Mouse (Mus musculus): ENCODE measurements around the gene Qtrt2. TPM values are rescaled to one million over a fixed set of nuclear protein-coding genes. Genes with fewer than 3 reads are reported as not detected.

Gene Qtrt2
- polyA plus RNA-seq, 1 experiment from 2014 or later = 16.6 TPM

DNA sequence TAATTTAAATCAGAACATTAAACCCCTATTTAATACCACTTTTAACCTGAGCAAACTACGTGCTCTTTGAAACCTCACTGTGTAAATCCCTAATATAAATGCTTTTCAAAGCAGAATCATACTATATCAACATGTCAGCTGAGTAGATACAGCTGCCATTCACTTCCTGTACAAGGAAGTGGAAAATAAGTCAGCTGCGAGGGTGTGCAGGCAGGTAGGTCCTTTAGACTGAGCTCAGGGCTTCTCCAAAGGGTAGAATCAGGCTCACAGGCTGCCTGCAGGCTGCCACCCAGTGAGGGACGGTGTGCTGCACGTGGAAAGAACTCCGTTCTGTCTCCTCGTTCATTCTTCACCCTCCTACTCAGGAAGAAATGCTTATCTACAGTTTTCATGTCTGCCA is 28.3 kb upstream of the Qtrt2 start:
- 61% methylated on average over 6 of the region's 6 CpGs for whole genome bisulfite sequencing

DNA sequence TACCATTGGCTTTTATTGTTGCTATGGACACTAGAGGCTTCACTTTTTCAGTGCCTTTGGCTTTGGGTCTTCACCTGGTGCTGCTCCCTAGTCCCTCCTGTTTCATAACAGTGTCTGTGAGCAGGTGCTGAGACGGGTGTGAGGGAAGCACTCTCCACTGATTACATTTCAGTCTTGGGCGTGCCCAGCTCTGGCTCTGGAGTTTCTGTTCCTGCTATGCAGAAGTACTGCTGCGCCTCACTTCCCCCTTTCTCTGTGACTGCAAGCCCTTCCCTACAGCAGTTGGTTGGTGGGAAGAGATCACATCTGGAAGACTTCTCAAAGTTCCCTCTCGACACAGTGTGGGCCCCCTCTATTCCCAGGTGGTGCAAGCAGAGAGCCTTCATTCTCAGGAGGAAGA is 25.0 kb upstream of the Qtrt2 start:
- no peak overlapping the region for H3K4me3 ChIP-seq
- no peak overlapping the region for H3K9ac ChIP-seq
- no peaks in the 10 kb centered on the region for H3K27me3 ChIP-seq (replicated peaks)
- WGBS = 62% methylated on average over 4 of the region's 4 CpGs
- no peaks in the 10 kb centered on the region for H3K9me3 ChIP-seq (replicated peaks)
- no peaks in the 10 kb centered on the region for H3K4me1 ChIP-seq (replicated peaks)
- no peak overlapping the region for H3K4me2 ChIP-seq
- no peak overlapping the region for H3K27ac ChIP-seq (ENCODE audit: poor library complexity, severe bottlenecking)
- no peaks in the 10 kb centered on the region for H3K36me3 ChIP-seq
- no peak for ATAC-seq (ENCODE audit: insufficient number of reproducible peaks, low FRiP score)

More for the DNA sequence above, 28.3 kb upstream of the Qtrt2 start:
- no peak for ATAC-seq (ENCODE audit: insufficient number of reproducible peaks, low FRiP score)
- H3K4me1 ChIP-seq (replicated peaks) = no peaks in the 10 kb centered on the region
- H3K27ac ChIP-seq (ENCODE audit: poor library complexity, severe bottlenecking) = no peak overlapping the region
- H3K36me3 ChIP-seq = 0 out of 2 replicates have a peak, but pooled peaks cover 5% of the 10 kb centered on the region
- no peak overlapping the region for H3K4me3 ChIP-seq
- no peaks in the 10 kb centered on the region for H3K27me3 ChIP-seq (replicated peaks)
- no peaks in the 10 kb centered on the region for H3K9me3 ChIP-seq (replicated peaks)
- no peak overlapping the region for H3K4me2 ChIP-seq
- no peak overlapping the region for H3K9ac ChIP-seq

GRCm38 (mm10) chr16:43945869-43946268 is 19.3 kb upstream of the Qtrt2 start:
- no peak overlapping the region for H3K4me2 ChIP-seq
- H3K9me3 ChIP-seq (replicated peaks) = no peaks in the 10 kb centered on the region
- ATAC-seq (ENCODE audit: insufficient number of reproducible peaks, low FRiP score) = no peak
- H3K9ac ChIP-seq = no peak overlapping the region
- H3K4me1 ChIP-seq (replicated peaks) = no peaks in the 10 kb centered on the region
- H3K4me3 ChIP-seq = no peak overlapping the region
- no peaks in the 10 kb centered on the region for H3K27me3 ChIP-seq (replicated peaks)
- H3K36me3 ChIP-seq = no peaks in the 10 kb centered on the region
- H3K27ac ChIP-seq (ENCODE audit: poor library complexity, severe bottlenecking) = no peak overlapping the region
- WGBS = 73% methylated on average over 3 of the region's 3 CpGs

DNA sequence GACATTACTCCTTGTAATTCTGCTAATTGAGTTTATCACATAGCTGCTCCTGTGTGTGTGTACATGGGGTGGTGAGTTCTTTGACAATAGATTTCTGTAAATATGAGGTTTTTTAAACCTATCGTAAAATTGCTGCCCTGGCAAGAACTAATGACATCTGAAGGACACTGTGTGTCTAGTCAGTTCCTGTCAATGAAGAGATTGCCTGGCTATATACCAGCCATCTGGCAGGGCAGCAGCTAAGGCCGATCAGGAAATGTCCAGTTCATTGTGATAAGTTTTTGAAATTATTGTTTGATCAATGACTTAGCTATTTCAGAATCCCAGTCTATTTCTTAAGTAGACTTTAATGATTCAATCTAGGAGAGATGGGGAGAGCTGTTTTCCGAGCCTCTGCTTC is 18.7 kb upstream of the Qtrt2 start:
- Histone ChIP-seq H3K9me3 (replicated peaks) (no peaks in the 10 kb centered on the region), H3K27ac (ENCODE audit: poor library complexity, severe bottlenecking) (no peak overlapping the region), H3K4me3 (no peak overlapping the region), H3K36me3 (no peaks in the 10 kb centered on the region), H3K9ac (no peak overlapping the region), H3K4me2 (no peak overlapping the region), H3K27me3 (replicated peaks) (no peaks in the 10 kb centered on the region), H3K4me1 (replicated peaks) (no peaks in the 10 kb centered on the region)
- no peak for ATAC-seq (ENCODE audit: insufficient number of reproducible peaks, low FRiP score)
- whole genome bisulfite sequencing = 79% methylated on average over 3 of the region's 3 CpGs

DNA sequence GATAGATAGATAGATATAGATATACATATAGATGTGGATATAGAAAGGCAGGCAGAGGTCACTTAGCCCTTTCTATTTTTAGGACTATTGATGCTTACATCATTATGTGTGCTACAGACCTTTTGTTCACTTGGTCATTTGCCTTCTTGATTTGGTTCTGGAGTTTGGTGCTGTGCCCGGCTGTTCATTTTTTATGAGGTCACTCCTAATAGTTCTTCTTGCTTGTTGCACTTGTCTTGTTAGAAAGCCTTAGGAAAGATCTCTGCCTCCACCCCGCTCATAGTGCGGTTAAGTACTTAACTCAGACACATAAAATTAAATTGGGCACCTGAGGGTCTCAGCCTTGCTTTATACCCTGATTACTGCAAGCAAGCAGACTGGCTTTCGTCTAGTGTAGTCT is 14.2 kb upstream of the Qtrt2 start:
- Histone ChIP-seq H3K4me3 (no peak overlapping the region), H3K36me3 (no peaks in the 10 kb centered on the region), H3K9ac (no peak overlapping the region), H3K4me1 (replicated peaks) (no peaks in the 10 kb centered on the region), H3K27ac (ENCODE audit: poor library complexity, severe bottlenecking) (no peak overlapping the region), H3K4me2 (no peak overlapping the region), H3K27me3 (replicated peaks) (no peaks in the 10 kb centered on the region), H3K9me3 (replicated peaks) (no peaks in the 10 kb centered on the region)
- no peak for ATAC-seq (ENCODE audit: insufficient number of reproducible peaks, low FRiP score)
- 88% methylated on average over 4 of the region's 4 CpGs for WGBS

GRCm38 (mm10) chr16:43935892-43936291 is 9.3 kb upstream of the Qtrt2 start:
- ATAC-seq (ENCODE audit: insufficient number of reproducible peaks, low FRiP score) = no peak
- no peaks in the 10 kb centered on the region for H3K36me3 ChIP-seq
- H3K9me3 ChIP-seq (replicated peaks) = no peaks in the 10 kb centered on the region
- no peak overlapping the region for H3K4me2 ChIP-seq
- H3K27me3 ChIP-seq (replicated peaks) = no peaks in the 10 kb centered on the region
- H3K4me3 ChIP-seq = no peak overlapping the region
- H3K27ac ChIP-seq (ENCODE audit: poor library complexity, severe bottlenecking) = no peak overlapping the region
- WGBS = 57% methylated on average over 3 of the region's 3 CpGs
- H3K9ac ChIP-seq = no peak overlapping the region
- H3K4me1 ChIP-seq (replicated peaks) = no peaks in the 10 kb centered on the region

DNA sequence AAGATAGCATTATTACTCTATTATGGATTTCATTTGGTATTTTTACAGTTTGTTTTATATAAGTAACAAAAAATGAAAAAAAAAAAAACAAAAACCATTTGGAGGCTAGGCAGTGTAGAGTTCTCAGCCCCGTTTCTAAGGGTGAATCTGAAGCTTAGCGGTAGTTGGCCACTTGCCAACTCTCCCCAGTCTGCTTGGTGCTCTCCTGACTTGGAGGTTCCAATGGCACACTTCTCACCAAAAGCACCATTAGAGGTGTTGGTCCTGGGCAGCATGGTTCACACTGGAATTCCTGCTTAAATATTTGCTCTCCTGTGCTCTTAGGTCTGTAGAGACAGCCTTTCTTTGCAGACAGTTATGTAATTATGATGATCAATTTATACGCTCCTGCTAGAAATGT is 8.8 kb upstream of the Qtrt2 start:
- no peak overlapping the region for H3K4me2 ChIP-seq
- 61% methylated on average over 3 of the region's 3 CpGs for WGBS
- ATAC-seq (ENCODE audit: insufficient number of reproducible peaks, low FRiP score) = no peak
- no peaks in the 10 kb centered on the region for H3K27me3 ChIP-seq (replicated peaks)
- no peaks in the 10 kb centered on the region for H3K4me1 ChIP-seq (replicated peaks)
- H3K27ac ChIP-seq (ENCODE audit: poor library complexity, severe bottlenecking) = no peak overlapping the region
- no peaks in the 10 kb centered on the region for H3K9me3 ChIP-seq (replicated peaks)
- H3K36me3 ChIP-seq = no peaks in the 10 kb centered on the region
- H3K9ac ChIP-seq = no peak overlapping the region
- no peak overlapping the region for H3K4me3 ChIP-seq

DNA sequence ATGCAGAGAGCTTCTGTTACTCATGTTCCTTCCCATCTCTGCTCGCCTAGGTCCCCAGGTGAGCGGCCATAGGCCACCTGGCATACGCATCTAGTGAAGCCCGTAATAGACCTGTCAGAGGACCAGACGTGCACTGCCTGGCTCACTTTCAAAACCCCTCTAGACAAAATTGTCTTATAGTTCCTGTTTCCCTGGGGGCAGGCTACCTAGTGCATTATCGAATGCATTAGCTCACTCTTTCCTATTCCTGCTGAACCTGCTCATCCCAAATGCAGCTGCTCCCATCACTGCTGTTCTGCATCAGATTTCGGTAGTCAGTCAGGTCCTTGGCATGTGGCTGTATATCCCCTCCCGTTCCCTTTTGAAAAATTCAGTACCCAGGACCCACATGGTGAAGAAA is 8.2 kb upstream of the Qtrt2 start:
- ATAC-seq (ENCODE audit: insufficient number of reproducible peaks, low FRiP score) = no peak
- H3K36me3 ChIP-seq = no peaks in the 10 kb centered on the region
- no peak overlapping the region for H3K27ac ChIP-seq (ENCODE audit: poor library complexity, severe bottlenecking)
- H3K9me3 ChIP-seq (replicated peaks) = no peaks in the 10 kb centered on the region
- no peak overlapping the region for H3K4me3 ChIP-seq
- WGBS = 85% methylated on average over 8 of the region's 8 CpGs
- H3K27me3 ChIP-seq (replicated peaks) = no peaks in the 10 kb centered on the region
- no peak overlapping the region for H3K4me2 ChIP-seq
- no peaks in the 10 kb centered on the region for H3K4me1 ChIP-seq (replicated peaks)
- H3K9ac ChIP-seq = no peak overlapping the region

- no peaks in the 10 kb centered on the region for H3K27me3 ChIP-seq (replicated peaks)
- no peaks in the 10 kb centered on the region for H3K9me3 ChIP-seq (replicated peaks)
- WGBS = 70% methylated on average over 6 of the region's 6 CpGs
- no peak overlapping the region for H3K27ac ChIP-seq (ENCODE audit: poor library complexity, severe bottlenecking)
- no peak overlapping the region for H3K9ac ChIP-seq
- no peaks in the 10 kb centered on the region for H3K36me3 ChIP-seq
- no peak overlapping the region for H3K4me3 ChIP-seq
- no peak for ATAC-seq (ENCODE audit: insufficient number of reproducible peaks, low FRiP score)
- H3K4me2 ChIP-seq = no peak overlapping the region
- H3K4me1 ChIP-seq (replicated peaks) = no peaks in the 10 kb centered on the region
Observed at GRCm38 (mm10) chr16:43933041-43933440, 6.4 kb upstream of the Qtrt2 start.

DNA sequence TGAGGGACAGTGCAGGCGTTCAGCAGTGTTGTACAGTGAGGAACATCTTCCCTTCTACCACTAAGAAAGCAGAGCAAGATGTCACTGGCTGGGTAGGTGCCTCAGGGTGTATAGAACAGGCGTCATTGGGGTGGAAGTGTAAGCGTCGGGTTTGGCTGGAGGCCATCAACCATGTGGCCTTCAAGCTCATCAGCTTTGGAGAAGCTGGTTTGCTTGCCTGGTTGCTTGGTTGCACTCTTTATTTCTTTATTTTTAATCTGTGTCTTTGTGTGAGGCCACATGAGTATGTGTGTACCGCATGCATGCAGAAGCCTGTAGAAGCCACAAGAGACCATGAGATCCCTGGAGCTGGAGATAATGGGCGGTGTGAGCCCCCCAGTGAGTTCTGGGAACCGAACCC is 5.7 kb upstream of the Qtrt2 start:
- no peak overlapping the region for H3K4me3 ChIP-seq
- no peak overlapping the region for H3K27ac ChIP-seq (ENCODE audit: poor library complexity, severe bottlenecking)
- no peaks in the 10 kb centered on the region for H3K27me3 ChIP-seq (replicated peaks)
- H3K4me1 ChIP-seq (replicated peaks) = no peaks in the 10 kb centered on the region
- H3K36me3 ChIP-seq = no peaks in the 10 kb centered on the region
- H3K9me3 ChIP-seq (replicated peaks) = no peaks in the 10 kb centered on the region
- 81% methylated on average over 7 of the region's 7 CpGs for WGBS
- ATAC-seq (ENCODE audit: insufficient number of reproducible peaks, low FRiP score) = no peak
- H3K4me2 ChIP-seq = no peak overlapping the region
- no peak overlapping the region for H3K9ac ChIP-seq

DNA sequence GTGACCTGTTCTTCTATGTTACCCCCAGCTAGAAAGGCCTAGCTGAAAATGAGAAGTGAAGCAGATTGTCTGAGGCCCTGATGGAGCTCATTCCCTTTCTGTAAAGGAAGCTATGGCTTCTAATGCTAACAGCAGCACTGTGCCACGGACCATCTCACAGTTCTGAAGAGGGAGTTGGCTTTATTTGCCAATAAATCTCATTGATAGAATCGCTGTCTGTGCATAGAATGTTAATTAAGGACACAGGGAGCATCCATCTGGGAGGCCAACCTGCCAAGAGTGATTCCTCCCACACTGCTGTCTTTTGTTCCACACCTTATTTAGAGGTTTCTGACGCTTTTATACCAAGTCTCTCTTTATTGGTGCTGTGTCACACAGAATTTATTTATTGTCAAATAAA is 4.9 kb upstream of the Qtrt2 start:
- H3K9me3 ChIP-seq (replicated peaks) = no peaks in the 10 kb centered on the region
- no peak overlapping the region for H3K9ac ChIP-seq
- no peak overlapping the region for H3K4me2 ChIP-seq
- 74% methylated on average over 3 of the region's 3 CpGs for WGBS
- H3K4me3 ChIP-seq = no peak overlapping the region
- H3K4me1 ChIP-seq (replicated peaks) = no peaks in the 10 kb centered on the region
- ATAC-seq (ENCODE audit: insufficient number of reproducible peaks, low FRiP score) = no peak
- H3K27ac ChIP-seq (ENCODE audit: poor library complexity, severe bottlenecking) = no peak overlapping the region
- no peaks in the 10 kb centered on the region for H3K36me3 ChIP-seq
- H3K27me3 ChIP-seq (replicated peaks) = no peaks in the 10 kb centered on the region

- H3K9ac ChIP-seq = no peak overlapping the region
- no peak overlapping the region for H3K27ac ChIP-seq (ENCODE audit: poor library complexity, severe bottlenecking)
- H3K4me2 ChIP-seq = no peak overlapping the region
- no peaks in the 10 kb centered on the region for H3K27me3 ChIP-seq (replicated peaks)
- no peaks in the 10 kb centered on the region for H3K9me3 ChIP-seq (replicated peaks)
- H3K4me1 ChIP-seq (replicated peaks) = no peaks in the 10 kb centered on the region
- no peak for ATAC-seq (ENCODE audit: insufficient number of reproducible peaks, low FRiP score)
- no peak overlapping the region for H3K4me3 ChIP-seq
- H3K36me3 ChIP-seq = no peaks in the 10 kb centered on the region
Observed at GRCm38 (mm10) chr16:43930577-43930976, 4.0 kb upstream of the Qtrt2 start.

All from heart, embryonic 12.5 days (tissue).